Mouse (Mus musculus) bone marrow, adult 2 months (tissue): ENCODE measurements around the gene Myo3b.

Experiments
- CTCF ChIP-seq: fragments of 200-500 bp; IDR thresholded peaks from 2 replicates; pipeline ENCODE4 v1.5.1; 2011; ENCODE audit warnings: low read length, control low read depth; ENCODE audit not compliant: control insufficient read depth, insufficient read depth
- POLR2A ChIP-seq: fragments of 200-500 bp; IDR thresholded peaks from 2 replicates; pipeline ENCODE4 v1.6.1; 2011; ENCODE audit warnings: low read depth, mild to moderate bottlenecking, control low read depth, low read length, borderline replicate concordance; ENCODE audit not compliant: control insufficient read depth

DNA sequence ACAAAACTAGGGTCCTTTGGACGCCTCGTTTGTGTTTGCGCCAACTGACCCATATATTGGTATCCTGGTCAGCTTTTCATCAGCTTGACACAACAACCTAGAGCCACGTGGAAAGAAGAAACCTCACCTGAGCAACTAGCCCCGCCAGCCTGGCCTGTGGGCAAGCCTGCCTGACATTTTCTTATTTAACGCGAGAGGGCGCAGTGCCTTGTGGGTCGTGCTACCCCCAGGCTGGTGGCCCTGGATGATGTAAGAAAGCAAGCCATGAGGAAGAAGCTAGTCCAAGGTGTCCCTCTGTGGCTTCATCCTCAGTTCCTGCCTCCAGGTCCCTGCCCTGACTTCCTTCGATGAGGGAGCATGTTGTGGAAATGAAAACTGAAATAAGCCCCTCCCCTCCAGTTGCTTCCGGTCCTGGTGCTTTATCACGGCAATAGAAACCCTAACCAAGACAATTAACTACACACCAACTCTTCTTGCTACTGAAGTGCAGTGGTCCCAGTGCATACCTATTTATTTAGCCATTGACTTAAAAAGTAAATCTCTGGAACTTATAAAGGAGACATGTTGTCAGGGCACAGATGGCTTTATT is 108.2 kb downstream of the Myo3b start:
- TF ChIP-seq POLR2A (no peak), CTCF (peak; percentile 31; the same call in 1 of the 2 replicates)
